Mouse (Mus musculus) limb, embryonic 15.5 days (tissue): ENCODE results near the gene Vmn1r201. TPM values are rescaled to one million over a fixed set of nuclear protein-coding genes. Genes with fewer than 3 reads are reported as not detected.

Source experiments
- ATAC-seq: fragments of 200-750 bp; cut with Nextera tagmentation; 2 replicates; pipeline ENCODE4 v1.8.0; 2017; ENCODE audit warnings: low read depth, moderate TSS enrichment; ENCODE audit not compliant: insufficient number of reproducible peaks, low FRiP score, low TSS enrichment
- H3K27ac ChIP-seq: fragments of 300-500 bp; sonication (generic); 2 replicates; pipeline ENCODE4 v1.5.1; 2015; ENCODE audit warnings: moderate library complexity, mild to moderate bottlenecking, inconsistent platforms
- H3K27me3 ChIP-seq: fragments of 300-500 bp; sonication (generic); 2 replicates; pipeline ENCODE4 v1.6.1; 2015; ENCODE audit warnings: inconsistent platforms
- H3K36me3 ChIP-seq: fragments of 300-500 bp; sonication (generic); 2 replicates; pipeline ENCODE4 v1.6.1; 2015; ENCODE audit warnings: inconsistent platforms
- H3K4me1 ChIP-seq: fragments of 300-500 bp; sonication (generic); 2 replicates; pipeline ENCODE4 v1.6.1; 2015; ENCODE audit warnings: inconsistent platforms
- H3K4me2 ChIP-seq: fragments of 300-500 bp; sonication (generic); 2 replicates; pipeline ENCODE4 v1.6.1; 2015; ENCODE audit warnings: mild to moderate bottlenecking, inconsistent platforms
- H3K4me3 ChIP-seq: fragments of 300-500 bp; sonication (generic); 2 replicates; pipeline ENCODE4 v1.5.1; 2015; ENCODE audit warnings: mild to moderate bottlenecking, inconsistent platforms
- H3K9ac ChIP-seq: fragments of 300-500 bp; sonication (generic); 2 replicates; pipeline ENCODE4 v1.6.1; 2015; ENCODE audit warnings: inconsistent platforms
- H3K9me3 ChIP-seq: fragments of 300-500 bp; sonication (generic); 2 replicates; pipeline ENCODE4 v1.6.1; 2016; ENCODE audit warnings: inconsistent platforms
- WGBS: fragments of 180-500 bp; shearing (Covaris S2); methylation state at CpG from one replicate; pipeline ENCODE4 v1.1.7; 2015; 5-methylcytosine and 5-hydroxymethylcytosine counted together
- polyA plus RNA-seq: library from polyadenylated mRNA; unstranded; fragments of >200 nt; fragmentation: Nextera tagmentation; extraction: Ambion mirVana; gene quantifications from 2 replicates; pipeline ENCODE4 v1.2.1, GENCODE M21; 2015

The Vmn1r201 gene
- not detected in 2 replicates for polyA plus RNA-seq

DNA sequence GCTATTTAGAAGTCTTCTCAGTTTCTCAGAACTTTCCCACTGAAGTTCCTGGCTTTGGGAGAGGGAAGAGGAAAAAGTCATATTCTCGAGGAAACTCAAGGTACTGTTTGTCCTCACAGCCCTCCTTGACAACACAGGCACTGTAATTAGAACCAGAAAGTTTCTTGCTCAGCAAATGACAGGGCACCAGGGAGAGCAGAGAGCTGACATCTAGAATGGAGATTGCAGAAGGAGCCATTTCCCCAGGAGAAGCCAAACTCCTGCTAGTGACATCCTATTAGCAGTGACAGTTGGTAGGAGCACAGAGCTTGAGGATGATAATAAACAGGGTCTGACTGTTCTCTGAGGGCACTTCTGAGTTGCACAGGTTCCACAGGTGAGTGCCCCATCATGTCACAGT is at the start of gene Vmn1r201:
TSS of gene Vmn1r201 (plus strand) at position 301 of the 400 bp plus-strand sequence.
- WGBS = 35% methylated on average over 1 of the region's 1 CpGs
- no peaks in the 10 kb centered on the region for H3K9me3 ChIP-seq

DNA sequence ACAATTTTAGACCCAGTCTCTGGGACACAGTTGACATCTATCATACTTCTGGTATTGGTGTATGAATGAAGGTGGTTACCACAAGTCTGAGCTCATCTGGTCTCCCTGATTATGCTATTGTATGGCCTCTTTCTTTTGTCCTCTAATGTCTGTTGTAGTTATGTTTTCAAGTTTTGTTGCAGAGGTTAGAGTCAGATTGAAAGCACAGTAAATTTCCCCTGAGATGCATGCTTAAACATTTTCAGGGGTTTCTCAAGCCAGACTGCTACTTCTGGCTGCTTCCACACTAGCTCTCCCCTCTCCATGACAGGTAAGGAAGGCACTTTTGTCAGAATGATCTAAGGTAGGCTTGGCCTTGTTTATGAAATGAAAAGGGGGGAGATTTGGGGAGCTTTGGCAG is 16.6 kb upstream of the Vmn1r201 start:
- no peaks in the 10 kb centered on the region for H3K36me3 ChIP-seq
- H3K27ac ChIP-seq = no peak overlapping the region
- no peaks in the 10 kb centered on the region for H3K9me3 ChIP-seq
- H3K4me1 ChIP-seq = no peaks in the 10 kb centered on the region
- no peaks in the 10 kb centered on the region for H3K27me3 ChIP-seq
- H3K4me3 ChIP-seq = no peak overlapping the region
- no peak for ATAC-seq
- H3K9ac ChIP-seq = no peak overlapping the region
- no peak overlapping the region for H3K4me2 ChIP-seq

More for the DNA sequence above, at the start of gene Vmn1r201:
- H3K27ac ChIP-seq = no peak within 1 kb of the TSS
- no peak for ATAC-seq
- H3K36me3 ChIP-seq = no peaks in the 10 kb centered on the region
- H3K4me2 ChIP-seq = no peak within 1 kb of the TSS
- H3K4me1 ChIP-seq = no peaks in the 10 kb centered on the region
- no peak within 1 kb of the TSS for H3K9ac ChIP-seq
- H3K4me3 ChIP-seq = no peak within 1 kb of the TSS
- H3K27me3 ChIP-seq = no peaks in the 10 kb centered on the region

DNA sequence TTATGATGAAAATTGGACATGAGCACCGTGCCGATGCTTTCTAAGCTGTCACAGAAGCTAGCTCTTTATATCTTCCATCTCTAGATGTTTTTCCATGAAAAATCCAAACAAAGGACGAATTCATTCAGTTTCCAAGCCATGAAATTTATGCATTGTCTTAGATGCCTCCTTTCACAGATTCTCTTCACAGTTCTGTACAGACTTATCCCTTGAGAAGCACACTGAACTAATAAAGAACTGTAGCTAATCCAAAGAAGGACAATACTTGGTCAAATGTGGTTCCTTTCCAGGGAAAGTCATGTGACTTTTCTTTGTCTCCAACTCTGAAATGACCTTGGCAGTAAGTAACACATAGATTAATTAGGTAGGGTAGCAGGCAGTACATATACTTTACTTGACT is 30.7 kb downstream of the Vmn1r201 start:
- Histone ChIP-seq H3K4me2 (no peak overlapping the region), H3K9me3 (no peaks in the 10 kb centered on the region), H3K4me3 (no peak overlapping the region), H3K36me3 (no peaks in the 10 kb centered on the region), H3K27ac (no peak overlapping the region), H3K4me1 (no peaks in the 10 kb centered on the region), H3K9ac (no peak overlapping the region), H3K27me3 (no peaks in the 10 kb centered on the region)
- no peak for ATAC-seq
- WGBS = 66% methylated on average over 3 of the region's 3 CpGs

- Histone ChIP-seq H3K4me1 (no peaks in the 10 kb centered on the region), H3K27me3 (no peaks in the 10 kb centered on the region), H3K27ac (no peak within 1 kb of the TSS), H3K9ac (no peak within 1 kb of the TSS), H3K4me2 (no peak within 1 kb of the TSS), H3K36me3 (no peaks in the 10 kb centered on the region), H3K4me3 (no peak within 1 kb of the TSS), H3K9me3 (no peaks in the 10 kb centered on the region)
- ATAC-seq = no peak
Measured at GRCm38 (mm10) chr13:22505281-22505680, 33.6 kb downstream of the Vmn1r201 start, which contains the start of gene Vmn1r202. TSS of gene Vmn1r202 (minus strand) at chr13:22505381.

GRCm38 (mm10) chr13:22517814-22518213 is 46.1 kb downstream of the Vmn1r201 start, which contains the start of gene Vmn1r203:
TSS of gene Vmn1r203 (plus strand) at chr13:22518114.
- H3K27me3 ChIP-seq = no peaks in the 10 kb centered on the region
- H3K4me2 ChIP-seq = no peak within 1 kb of the TSS
- no peak within 1 kb of the TSS for H3K9ac ChIP-seq
- no peak within 1 kb of the TSS for H3K27ac ChIP-seq
- no peaks in the 10 kb centered on the region for H3K36me3 ChIP-seq
- no peak for ATAC-seq
- H3K4me3 ChIP-seq = no peak within 1 kb of the TSS
- H3K4me1 ChIP-seq = no peaks in the 10 kb centered on the region
- no peaks in the 10 kb centered on the region for H3K9me3 ChIP-seq

Other genes with a start within 250 kb of the Vmn1r201 start
- gene Vmn1r193, start 248.8 kb upstream of the Vmn1r201 start, polyA plus RNA-seq = not detected in 2 replicates
- not detected in 2 replicates for gene Vmn1r194, start 227.7 kb upstream of the Vmn1r201 start, polyA plus RNA-seq
- not detected in 2 replicates for gene Vmn1r195, start 201.4 kb upstream of the Vmn1r201 start, polyA plus RNA-seq
- not detected in 2 replicates for gene Vmn1r196, start 182.0 kb upstream of the Vmn1r201 start, polyA plus RNA-seq
- gene Vmn1r197, start 147.3 kb upstream of the Vmn1r201 start, polyA plus RNA-seq = not detected in 2 replicates
- gene Vmn1r198, start 121.6 kb upstream of the Vmn1r201 start, polyA plus RNA-seq = not detected in 2 replicates
- gene Vmn1r199, start 92.1 kb upstream of the Vmn1r201 start, polyA plus RNA-seq = not detected in 2 replicates
- gene Vmn1r200, start 81.5 kb upstream of the Vmn1r201 start, polyA plus RNA-seq = not detected in 2 replicates
- not detected in 2 replicates for gene Vmn1r202, start 33.5 kb downstream of the Vmn1r201 start, polyA plus RNA-seq
- gene Vmn1r203, start 46.2 kb downstream of the Vmn1r201 start, polyA plus RNA-seq = not detected in 2 replicates
- gene Vmn1r204, start 81.3 kb downstream of the Vmn1r201 start, polyA plus RNA-seq = not detected in 2 replicates
- gene Vmn1r205, start 121.1 kb downstream of the Vmn1r201 start, polyA plus RNA-seq = not detected in 2 replicates
- not detected in 2 replicates for gene Vmn1r206, start 152.3 kb downstream of the Vmn1r201 start, polyA plus RNA-seq